Mouse (Mus musculus): ENCODE data around the gene Ppfibp2. TPM values are rescaled to one million over a fixed set of nuclear protein-coding genes. Genes with fewer than 3 reads are reported as not detected.
A peak's percentile ranks its signal among the peaks of the same experiment; 100 is the strongest.

Gene Ppfibp2
- polyA plus RNA-seq, 1 experiment, result 8.4 TPM

- TF ChIP-seq POLR2A (IDR thresholded peaks at IDR 0.05; ENCODE audit: control insufficient read depth, low read depth, low read length), result no peak
- no peak for TF ChIP-seq CTCF (IDR thresholded peaks at IDR 0.05; ENCODE audit: control insufficient read depth, insufficient read depth, insufficient replicate concordance, low read depth, low read length)
- Histone ChIP-seq H3K27ac (ENCODE audit: control insufficient read depth, insufficient read depth, low read depth, low read length) (peak overlapping the region; percentile 61), H3K4me3 (ENCODE audit: control insufficient read depth, low read depth, low read length) (no peak overlapping the region), H3K4me1 (ENCODE audit: control insufficient read depth, insufficient read depth, low read length) (no peaks in the 10 kb centered on the region), H3K36me3 (ENCODE audit: control insufficient read depth, insufficient read depth, low read length) (no peaks in the 10 kb centered on the region), H3K27me3 (ENCODE audit: control insufficient read depth, insufficient read depth, low read length) (no peaks in the 10 kb centered on the region)
These were observed 69.4 kb downstream of the Ppfibp2 start for GRCm38 (mm10) chr7:107664063-107665056.

DNA sequence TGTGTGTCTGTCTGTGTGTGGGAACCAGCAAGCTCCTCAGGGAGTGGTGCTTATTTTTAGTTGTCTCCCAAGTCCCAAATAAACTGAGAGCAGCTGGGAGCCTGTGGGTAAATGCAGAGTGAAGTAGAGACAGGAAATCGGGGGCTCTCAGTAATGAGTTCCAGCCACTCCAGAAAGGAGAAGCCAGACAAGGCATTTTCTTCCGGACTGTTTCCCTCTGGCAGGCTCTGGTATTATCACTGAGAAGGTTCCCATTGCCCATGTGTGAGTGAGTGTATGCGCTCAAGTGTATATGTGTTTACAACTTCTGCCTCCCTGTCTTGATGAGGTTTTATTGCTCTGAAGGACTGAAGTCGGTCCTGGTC lies 70.2 kb downstream of the Ppfibp2 start:
- peak overlapping the region; percentile 61 for H3K27ac ChIP-seq (ENCODE audit: control insufficient read depth, insufficient read depth, low read depth, low read length)
- no peaks in the 10 kb centered on the region for H3K36me3 ChIP-seq (ENCODE audit: control insufficient read depth, insufficient read depth, low read length)
- H3K4me3 ChIP-seq (ENCODE audit: control insufficient read depth, low read depth, low read length), result no peak overlapping the region
- no peak for TF ChIP-seq POLR2A (IDR thresholded peaks at IDR 0.05; ENCODE audit: control insufficient read depth, low read depth, low read length)
- TF ChIP-seq CTCF (IDR thresholded peaks at IDR 0.05; ENCODE audit: control insufficient read depth, insufficient read depth, insufficient replicate concordance, low read depth, low read length), result no peak
- no peaks in the 10 kb centered on the region for H3K4me1 ChIP-seq (ENCODE audit: control insufficient read depth, insufficient read depth, low read length)
- no peaks in the 10 kb centered on the region for H3K27me3 ChIP-seq (ENCODE audit: control insufficient read depth, insufficient read depth, low read length)

- H3K27ac ChIP-seq (ENCODE audit: control insufficient read depth, insufficient read depth, low read depth, low read length), result peak overlapping the region; percentile 41
- no peaks in the 10 kb centered on the region for H3K36me3 ChIP-seq (ENCODE audit: control insufficient read depth, insufficient read depth, low read length)
- no peaks in the 10 kb centered on the region for H3K4me1 ChIP-seq (ENCODE audit: control insufficient read depth, insufficient read depth, low read length)
- peak overlapping the region; percentile 2 for H3K4me3 ChIP-seq (ENCODE audit: control insufficient read depth, low read depth, low read length)
- no peaks in the 10 kb centered on the region for H3K27me3 ChIP-seq (ENCODE audit: control insufficient read depth, insufficient read depth, low read length)
- TF ChIP-seq CTCF (IDR thresholded peaks at IDR 0.05; ENCODE audit: control insufficient read depth, insufficient read depth, insufficient replicate concordance, low read depth, low read length) (no peak), POLR2A (IDR thresholded peaks at IDR 0.05; ENCODE audit: control insufficient read depth, low read depth, low read length) (no peak)
These were observed 70.7 kb downstream of the Ppfibp2 start for GRCm38 (mm10) chr7:107665586-107666261.

DNA sequence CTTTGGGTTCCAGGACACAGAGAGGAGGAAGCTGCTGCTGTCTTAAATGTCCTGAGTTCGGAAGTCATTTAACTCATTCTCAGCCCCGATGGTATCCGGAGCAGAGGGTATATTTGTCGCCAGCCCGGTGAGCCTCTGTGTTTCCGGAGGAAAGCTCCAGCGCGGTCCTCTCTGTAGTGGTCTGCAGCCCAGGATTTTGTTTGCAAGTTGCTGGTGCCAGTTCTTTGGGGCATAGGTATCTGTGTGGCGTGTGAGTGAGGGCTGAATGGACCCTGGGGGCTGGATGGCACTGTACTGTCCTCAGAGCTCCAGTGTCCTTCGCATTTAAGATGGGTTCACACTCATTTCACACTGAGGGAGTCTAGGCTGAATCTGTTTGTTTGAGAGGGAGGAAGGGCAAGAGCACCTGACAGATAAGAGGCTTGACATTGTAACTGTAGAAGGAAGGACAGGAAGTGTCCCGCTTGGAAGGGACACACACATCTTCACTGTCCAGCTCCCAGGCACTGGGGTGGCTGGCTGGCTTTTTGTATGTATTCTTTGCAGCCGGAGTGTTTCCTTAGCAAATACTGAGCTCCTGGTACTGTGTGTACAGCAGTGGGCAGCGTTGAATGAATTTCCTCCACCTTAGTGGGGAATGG lies 71.4 kb downstream of the Ppfibp2 start:
- TF ChIP-seq POLR2A (IDR thresholded peaks at IDR 0.05; ENCODE audit: control insufficient read depth, low read depth, low read length), result peak; percentile 15; the same call in 1 of the 2 replicates
- no peak for TF ChIP-seq CTCF (IDR thresholded peaks at IDR 0.05; ENCODE audit: control insufficient read depth, insufficient read depth, insufficient replicate concordance, low read depth, low read length)
- Histone ChIP-seq H3K4me3 (ENCODE audit: control insufficient read depth, low read depth, low read length) (peak overlapping the region; percentile 2), H3K4me1 (ENCODE audit: control insufficient read depth, insufficient read depth, low read length) (no peaks in the 10 kb centered on the region), H3K27me3 (ENCODE audit: control insufficient read depth, insufficient read depth, low read length) (no peaks in the 10 kb centered on the region), H3K27ac (ENCODE audit: control insufficient read depth, insufficient read depth, low read depth, low read length) (peak overlapping the region; percentile 41), H3K36me3 (ENCODE audit: control insufficient read depth, insufficient read depth, low read length) (no peaks in the 10 kb centered on the region)

DNA sequence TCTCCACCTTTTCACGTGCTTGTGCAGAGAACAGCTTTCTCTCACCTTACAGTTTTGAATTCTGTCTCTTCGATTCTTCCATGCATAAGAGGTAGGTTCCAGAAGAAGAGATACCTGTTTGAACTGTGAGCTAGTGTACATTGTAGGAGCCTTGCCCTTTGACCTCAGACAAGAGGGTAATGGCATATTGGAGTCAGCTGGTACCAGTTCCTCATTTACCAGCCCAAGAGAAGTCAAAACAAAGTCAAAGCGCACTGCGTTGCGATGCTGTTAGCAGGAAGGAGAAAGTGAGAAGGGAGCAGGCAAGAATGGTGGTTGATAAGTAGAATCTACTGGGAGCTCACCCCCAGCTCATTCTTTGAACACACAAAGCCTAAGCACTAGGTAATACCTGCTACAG lies 73.5 kb downstream of the Ppfibp2 start:
- H3K27ac ChIP-seq (ENCODE audit: control insufficient read depth, insufficient read depth, low read depth, low read length), result no peak overlapping the region
- no peaks in the 10 kb centered on the region for H3K36me3 ChIP-seq (ENCODE audit: control insufficient read depth, insufficient read depth, low read length)
- no peaks in the 10 kb centered on the region for H3K4me1 ChIP-seq (ENCODE audit: control insufficient read depth, insufficient read depth, low read length)
- TF ChIP-seq CTCF (IDR thresholded peaks at IDR 0.05; ENCODE audit: control insufficient read depth, insufficient read depth, insufficient replicate concordance, low read depth, low read length), result no peak
- no peak for TF ChIP-seq POLR2A (IDR thresholded peaks at IDR 0.05; ENCODE audit: control insufficient read depth, low read depth, low read length)
- H3K27me3 ChIP-seq (ENCODE audit: control insufficient read depth, insufficient read depth, low read length), result no peaks in the 10 kb centered on the region
- no peak overlapping the region for H3K4me3 ChIP-seq (ENCODE audit: control insufficient read depth, low read depth, low read length)

GRCm38 (mm10) chr7:107675224-107675623 lies 80.2 kb downstream of the Ppfibp2 start:
- Histone ChIP-seq H3K27ac (ENCODE audit: control insufficient read depth, insufficient read depth, low read depth, low read length) (no peak overlapping the region), H3K36me3 (ENCODE audit: control insufficient read depth, insufficient read depth, low read length) (no peaks in the 10 kb centered on the region), H3K27me3 (ENCODE audit: control insufficient read depth, insufficient read depth, low read length) (no peaks in the 10 kb centered on the region), H3K4me3 (ENCODE audit: control insufficient read depth, low read depth, low read length) (no peak overlapping the region), H3K4me1 (ENCODE audit: control insufficient read depth, insufficient read depth, low read length) (no peaks in the 10 kb centered on the region)
- TF ChIP-seq POLR2A (IDR thresholded peaks at IDR 0.05; ENCODE audit: control insufficient read depth, low read depth, low read length) (no peak), CTCF (IDR thresholded peaks at IDR 0.05; ENCODE audit: control insufficient read depth, insufficient read depth, insufficient replicate concordance, low read depth, low read length) (no peak)

Measured in testis, adult 2 months (tissue).